Comparison of ENCODE assay signal across 9 mouse cellular contexts in genomic region chr3:80913111-80913778, GRCm38 (mm10). TPM values are rescaled to one million over a fixed set of nuclear protein-coding genes. Genes with fewer than 3 reads are reported as not detected.
DNase-seq lines count a peak whose midpoint lies in the region; ATAC-seq lines count a peak whose summit lies in the region.
"Had no signal": no experiment of that assay in that cellular context is flagged by ENCODE, and none has a peak within 500 bp of the region (broad histone marks: within the 10 kb centered on the region; RNA-seq: fewer than 3 reads in every experiment).

Glrb (minus strand) TSS chr3:80913660.

- no peaks in the 10 kb centered on the region for H3K9me3 ChIP-seq in kidney, embryonic 14.5 days (ENCODE audit: control insufficient read depth, low read length)
- H3K9me3 ChIP-seq in forebrain, embryonic 12.5 days, result no peaks in the 10 kb centered on the region
- H3K9me3 ChIP-seq in hindbrain, embryonic 14.5 days (ENCODE audit: control insufficient read depth, low read length), result no peaks in the 10 kb centered on the region
- no peaks in the 10 kb centered on the region for H3K9me3 ChIP-seq in limb, embryonic 12.5 days
- H3K9me3 ChIP-seq in neural tube, embryonic 13.5 days, result no peaks in the 10 kb centered on the region

- peak; percentile 93 for ATAC-seq in kidney, embryonic 14.5 days (ENCODE audit: low FRiP score, low TSS enrichment)
- peak; percentile 93 for ATAC-seq in forebrain, embryonic 12.5 days (ENCODE audit: low FRiP score)
- ATAC-seq in hindbrain, embryonic 14.5 days (ENCODE audit: low FRiP score), result peak; percentile 96
- peak; percentile 91 for ATAC-seq in limb, embryonic 12.5 days (ENCODE audit: insufficient number of reproducible peaks, insufficient read depth, low FRiP score, low TSS enrichment, low read depth)
- ATAC-seq in neural tube, embryonic 13.5 days (ENCODE audit: low read depth), result peak; percentile 95

- no peak within 1 kb of the TSS for H3K27ac ChIP-seq in kidney, embryonic 14.5 days (ENCODE audit: low read depth, low read length)
- H3K27ac ChIP-seq in forebrain, embryonic 12.5 days, result peak within 1 kb of the TSS; percentile 65
- peak within 1 kb of the TSS; percentile 88 for H3K27ac ChIP-seq in hindbrain, embryonic 14.5 days
- peak within 1 kb of the TSS; percentile 78 for H3K27ac ChIP-seq in limb, embryonic 12.5 days
- peak within 1 kb of the TSS; percentile 87 for H3K27ac ChIP-seq in neural tube, embryonic 13.5 days (replicated peaks)

- no peaks in the 10 kb centered on the region for H3K36me3 ChIP-seq in kidney, embryonic 14.5 days (ENCODE audit: control insufficient read depth, insufficient read depth, low read length)
- H3K36me3 ChIP-seq in forebrain, embryonic 12.5 days (replicated peaks), result no peaks in the 10 kb centered on the region
- H3K36me3 ChIP-seq in hindbrain, embryonic 14.5 days (replicated peaks; ENCODE audit: control insufficient read depth, insufficient read depth), result 0 out of 2 replicates have a peak, but pooled peaks cover 7% of the 10 kb centered on the region
- H3K36me3 ChIP-seq in limb, embryonic 12.5 days, result peaks cover 6% of the 10 kb centered on the region; the same call in 1 of the 2 replicates
- H3K36me3 ChIP-seq in neural tube, embryonic 13.5 days, result 0 out of 2 replicates have a peak, but pooled peaks cover 4% of the 10 kb centered on the region

- H3K9ac ChIP-seq in kidney, embryonic 14.5 days (ENCODE audit: low read depth, low read length), result peak within 1 kb of the TSS; percentile 80
- H3K9ac ChIP-seq in forebrain, embryonic 12.5 days, result peak within 1 kb of the TSS; percentile 86
- peak within 1 kb of the TSS; percentile 98 for H3K9ac ChIP-seq in hindbrain, embryonic 14.5 days
- H3K9ac ChIP-seq in limb, embryonic 12.5 days (replicated peaks), result peak within 1 kb of the TSS; percentile 92
- H3K9ac ChIP-seq in neural tube, embryonic 13.5 days, result peak within 1 kb of the TSS; percentile 94

- no peaks in the 10 kb centered on the region for H3K27me3 ChIP-seq in kidney, embryonic 14.5 days (ENCODE audit: control insufficient read depth, insufficient read depth, low read length)
- H3K27me3 ChIP-seq in forebrain, embryonic 12.5 days, result no peaks in the 10 kb centered on the region
- H3K27me3 ChIP-seq in hindbrain, embryonic 14.5 days (ENCODE audit: control insufficient read depth, insufficient read depth, low read length), result no peaks in the 10 kb centered on the region
- no peaks in the 10 kb centered on the region for H3K27me3 ChIP-seq in limb, embryonic 12.5 days
- H3K27me3 ChIP-seq in neural tube, embryonic 13.5 days, result no peaks in the 10 kb centered on the region
- H3K27me3 ChIP-seq: CH12.LX had no signal

- peak within 1 kb of the TSS; percentile 97 for H3K4me2 ChIP-seq in kidney, embryonic 14.5 days (replicated peaks; ENCODE audit: low read depth, low read length)
- peak within 1 kb of the TSS; percentile 88 for H3K4me2 ChIP-seq in forebrain, embryonic 12.5 days
- peak within 1 kb of the TSS; percentile 76 for H3K4me2 ChIP-seq in hindbrain, embryonic 14.5 days (replicated peaks)
- H3K4me2 ChIP-seq in limb, embryonic 12.5 days, result peak within 1 kb of the TSS; percentile 78
- H3K4me2 ChIP-seq in neural tube, embryonic 13.5 days, result peak within 1 kb of the TSS; percentile 81

- no peak for DNase-seq in kidney, adult 11 months
- DNase-seq in brain, embryonic 18.5 days (ENCODE audit: low read depth, low spot score), result peak; percentile 4
- DNase-seq in hindbrain, embryonic 14.5 days (ENCODE audit: low spot score), result peak; percentile 69
- peak; percentile 20 for DNase-seq in yolk sac, embryonic 10.5 days (ENCODE audit: low spot score)

- WGBS in kidney, embryonic 14.5 days, result under 1% methylated on average over 60 of the region's 76 CpGs
- WGBS in forebrain, embryonic 12.5 days, result under 1% methylated on average over 51 of the region's 76 CpGs
- WGBS in hindbrain, embryonic 14.5 days, result under 1% methylated on average over 66 of the region's 76 CpGs
- under 1% methylated on average over 76 of the region's 76 CpGs for WGBS in limb, embryonic 12.5 days
- WGBS in neural tube, embryonic 13.5 days, result under 1% methylated on average over 74 of the region's 76 CpGs

- peak within 1 kb of the TSS; percentile 74 for H3K4me3 ChIP-seq in kidney, embryonic 14.5 days (ENCODE audit: low read length)
- peak within 1 kb of the TSS; percentile 80 for H3K4me3 ChIP-seq in forebrain, embryonic 12.5 days (replicated peaks)
- peak within 1 kb of the TSS; percentile 94 for H3K4me3 ChIP-seq in hindbrain, embryonic 14.5 days (replicated peaks; ENCODE audit: low read length)
- H3K4me3 ChIP-seq in limb, embryonic 12.5 days (replicated peaks), result peak within 1 kb of the TSS; percentile 79
- peak within 1 kb of the TSS; percentile 85 for H3K4me3 ChIP-seq in neural tube, embryonic 13.5 days

- no peaks in the 10 kb centered on the region for H3K4me1 ChIP-seq in kidney, embryonic 14.5 days (ENCODE audit: control insufficient read depth, insufficient read depth, low read length)
- no peaks in the 10 kb centered on the region; the same call in 1 of the 2 replicates for H3K4me1 ChIP-seq in forebrain, embryonic 12.5 days
- H3K4me1 ChIP-seq in hindbrain, embryonic 14.5 days (replicated peaks; ENCODE audit: control insufficient read depth, insufficient read depth, low read length), result no peaks in the 10 kb centered on the region
- H3K4me1 ChIP-seq in limb, embryonic 12.5 days (replicated peaks), result no peaks in the 10 kb centered on the region
- peaks cover 5% of the 10 kb centered on the region; the same call in 1 of the 2 replicates for H3K4me1 ChIP-seq in neural tube, embryonic 13.5 days (replicated peaks)

RNA-seq across cellular contexts. Expression of gene Glrb, which starts in this region (rescaled TPM):
- polyA plus RNA-seq in kidney, embryonic 14.5 days (2014; fragmentation: Nextera tagmentation; extraction: Ambion mirVana), result 8.9 and 9.4 TPM in 2 replicates
- polyA plus RNA-seq in forebrain, embryonic 12.5 days (2016; fragmentation: Nextera tagmentation; extraction: Ambion mirVana), result 14.5 and 15.3 TPM in 2 replicates
- 44.3 and 59.0 TPM in 2 replicates for polyA plus RNA-seq in hindbrain, embryonic 14.5 days (2014; fragmentation: Nextera tagmentation; extraction: Ambion mirVana)
- 26.9 and 27.8 TPM in 2 replicates for polyA plus RNA-seq in limb, embryonic 12.5 days (2016; fragmentation: Nextera tagmentation; extraction: Ambion mirVana)
- polyA plus RNA-seq in neural tube, embryonic 13.5 days (2015; fragmentation: Nextera tagmentation; extraction: Ambion mirVana), result 22.7 and 23.5 TPM in 2 replicates
